Mouse (Mus musculus) liver, adult 2 months (tissue): ENCODE results near the gene Lipf. TPM values are rescaled to one million over a fixed set of nuclear protein-coding genes. Genes with fewer than 3 reads are reported as not detected.

Experiments used
- DNase-seq: peaks from one replicate; pipeline ENCODE4 v3.0.0-alpha.2; 2011; ENCODE audit warnings: low read depth, low spot score; ENCODE audit errors: extremely low read depth
- H3K27ac ChIP-seq: fragments of 200-500 bp; replicated peaks from 2 replicates; pipeline ENCODE4 v1.5.1; 2012; ENCODE audit warnings: low read depth, mild to moderate bottlenecking, control low read depth, inconsistent platforms, low read length; ENCODE audit not compliant: insufficient read depth
- H3K27me3 ChIP-seq: fragments of 200-500 bp; 2 replicates; pipeline ENCODE4 v1.6.1; 2012; ENCODE audit warnings: mild to moderate bottlenecking, moderate library complexity, low read length, inconsistent platforms; ENCODE audit not compliant: control insufficient read depth, insufficient read depth
- H3K36me3 ChIP-seq: fragments of 200-500 bp; 2 replicates; pipeline ENCODE4 v1.6.1; 2012; ENCODE audit warnings: low read length, inconsistent platforms; ENCODE audit not compliant: control insufficient read depth, insufficient read depth
- H3K4me1 ChIP-seq: fragments of 200-500 bp; 2 replicates; pipeline ENCODE4 v1.6.1; 2011; ENCODE audit warnings: low read length; ENCODE audit not compliant: control insufficient read depth, insufficient read depth
- H3K4me3 ChIP-seq: fragments of 200-500 bp; 2 replicates; pipeline ENCODE4 v1.5.1; 2011; ENCODE audit warnings: low read depth, mild to moderate bottlenecking, control low read depth, low read length, moderate library complexity; ENCODE audit not compliant: insufficient read depth
- H3K79me2 ChIP-seq: fragments of 200-500 bp; 2 replicates; pipeline ENCODE4 v1.6.1; 2012; ENCODE audit warnings: inconsistent platforms, mild to moderate bottlenecking, low read length, moderate library complexity; ENCODE audit not compliant: control insufficient read depth, insufficient read depth
- H3K9ac ChIP-seq: fragments of 200-500 bp; 2 replicates; pipeline ENCODE4 v1.6.1; 2012; ENCODE audit warnings: low read depth, mild to moderate bottlenecking, control low read depth, inconsistent platforms, low read length
- CTCF ChIP-seq: fragments of 200-500 bp; IDR thresholded peaks from 2 replicates; pipeline ENCODE4 v1.5.1; 2011; ENCODE audit warnings: low read depth, low read length, control low read depth
- POLR2A ChIP-seq: fragments of 200-500 bp; IDR thresholded peaks from 2 replicates; pipeline ENCODE4 v1.6.1; 2011; ENCODE audit warnings: low read length, control low read depth; ENCODE audit not compliant: insufficient read depth; ENCODE audit errors: extremely low read depth
- WGBS: fragments of 180-500 bp; shearing (Covaris S2); methylation state at CpG from one replicate; pipeline ENCODE4 v1.1.7; 2018; 5-methylcytosine and 5-hydroxymethylcytosine counted together
- polyA plus RNA-seq: library from polyadenylated mRNA; depleted of rRNA; stranded (reverse); fragments of >200 nt; gene quantifications from 2 replicates; pipeline ENCODE4 v1.2.3, GENCODE M21; 2012; rRNA removed
- total RNA-seq: library from RNA; depleted of rRNA; stranded (reverse); fragments of >200 nt; gene quantifications from 2 replicates; pipeline ENCODE4 v1.2.3, GENCODE M21; 2014; rRNA removed

Lipf gene
- total and polyA plus RNA-seq, 2 experiments = not detected

- H3K27ac ChIP-seq = no peak overlapping the region
- no peaks in the 10 kb centered on the region for H3K27me3 ChIP-seq
- TF ChIP-seq POLR2A (no peak), CTCF (peak; percentile 37; the same call in 1 of the 2 replicates)
- peak; percentile 19 for DNase-seq
- no peaks in the 10 kb centered on the region for H3K79me2 ChIP-seq
- no peak overlapping the region for H3K9ac ChIP-seq
- H3K4me3 ChIP-seq = no peak overlapping the region
- H3K36me3 ChIP-seq = no peaks in the 10 kb centered on the region
- no peaks in the 10 kb centered on the region for H3K4me1 ChIP-seq
- WGBS = 29% methylated on average over 3 of the region's 3 CpGs
These were observed 61.8 kb downstream of the Lipf start for GRCm38 (mm10) chr19:34022759-34023158.

Other genes starting within 250 kb of the Lipf start
- gene Lipo2, start 209.8 kb upstream of the Lipf start, total RNA-seq = not detected in 2 replicates
- not detected in 2 replicates for gene Lipo2, start 209.8 kb upstream of the Lipf start, polyA plus RNA-seq
- 3.7 and 4.1 TPM in 2 replicates for gene Lipo3, start 199.2 kb upstream of the Lipf start, total RNA-seq
- 0.81 and 0.85 TPM in 2 replicates for gene Lipo3, start 199.2 kb upstream of the Lipf start, polyA plus RNA-seq
- not detected in 2 replicates for gene Lipo1, start 173.7 kb upstream of the Lipf start, total RNA-seq
- not detected in 2 replicates for gene Lipo1, start 173.7 kb upstream of the Lipf start, polyA plus RNA-seq
- gene Lipk, start 47.1 kb downstream of the Lipf start, total RNA-seq = not detected in 2 replicates
- not detected in 2 replicates for gene Lipk, start 47.1 kb downstream of the Lipf start, polyA plus RNA-seq
- not detected in 2 replicates for gene Lipn, start 106.2 kb downstream of the Lipf start, total RNA-seq
- gene Lipn, start 106.2 kb downstream of the Lipf start, polyA plus RNA-seq = not detected in 2 replicates
- gene Lipm, start 139.7 kb downstream of the Lipf start, total RNA-seq = not detected in 2 replicates
- not detected in 2 replicates for gene Lipm, start 139.7 kb downstream of the Lipf start, polyA plus RNA-seq
- gene Ankrd22, start 204.9 kb downstream of the Lipf start, total RNA-seq = 0.28 TPM in 1 of 2 replicates, not detected in the other
- not detected in 2 replicates for gene Ankrd22, start 204.9 kb downstream of the Lipf start, polyA plus RNA-seq
- gene Stambpl1, start 231.0 kb downstream of the Lipf start, total RNA-seq = 2.1 and 3.1 TPM in 2 replicates
- 0.76 and 0.77 TPM in 2 replicates for gene Stambpl1, start 231.0 kb downstream of the Lipf start, polyA plus RNA-seq